Mouse (Mus musculus): Measurements from ENCODE around the gene Gpr37l1. TPM values are rescaled to one million over a fixed set of nuclear protein-coding genes. Genes with fewer than 3 reads are reported as not detected.

Gpr37l1 gene
- total and polyA plus RNA-seq, 3 experiments, result not detected

GRCm38 (mm10) chr1:135143940-135144339 lies 23.5 kb downstream of the Gpr37l1 start:
- Histone ChIP-seq H3K79me2 (replicated peaks; ENCODE audit: control insufficient read depth, extremely low read depth, insufficient read depth, poor library complexity, severe bottlenecking) (peaks cover 15% of the 10 kb centered on the region), H3K9me3 (replicated peaks; ENCODE audit: low read length) (no peaks in the 10 kb centered on the region), H3K27ac (ENCODE audit: insufficient read depth, low read depth) (peak overlapping the region; percentile 31; the same call in 1 of the 2 replicates), H3K36me3 (replicated peaks in 1 of 2; ENCODE audit: control insufficient read depth in 1 of 2, insufficient read depth in 1 of 2, low read length in 1 of 2) (peaks cover 47 to 71% of the 10 kb centered on the region in 2 experiments), H3K4me2 (ENCODE audit: insufficient read depth, low read depth, poor library complexity, severe bottlenecking) (no peak overlapping the region), H3K9ac (ENCODE audit: insufficient read depth, low read depth) (no peak overlapping the region), H3K4me1 (ENCODE audit: control insufficient read depth in 1 of 2, insufficient read depth in 2 of 2) (peaks cover 10 to 75% of the 10 kb centered on the region in 2 experiments), H3K4me3 (replicated peaks in 1 of 3; ENCODE audit: low read depth in 2 of 3, low read length in 2 of 3, poor library complexity in 1 of 3) (no peak overlapping the region), H3K27me3 (replicated peaks) (no peaks in the 10 kb centered on the region)
- in situ Hi-C loops (cut with MboI; ENCODE audit: low pct_ligation_motif_present, low pct_unique_long_range_greater_than_20kb, low sequenced_read_pairs) (no loop called here), dilution Hi-C loops (cut with MboI; ENCODE audit: extremely low pct_ligation_motif_present, extremely low pct_unique_long_range_greater_than_20kb, low sequenced_read_pairs) (no loop called here)
- no peak for TF ChIP-seq TCF12 (IDR thresholded peaks at IDR 0.05; ENCODE audit: low read depth, low read length)
- no peak for TF ChIP-seq KAT2A (IDR thresholded peaks at IDR 0.05; ENCODE audit: insufficient replicate concordance, low read length)
- TF ChIP-seq USF1 (IDR thresholded peaks at IDR 0.05; ENCODE audit: low read depth, low read length), result no peak
- no peak for TF ChIP-seq RCOR1 (conservative IDR thresholded peaks at IDR 0.05; ENCODE audit: low read depth, low read length)
- no peak for TF ChIP-seq CHD2 (IDR thresholded peaks at IDR 0.05; ENCODE audit: low read length)
- DNase-seq (ENCODE audit: extremely low read depth), result no peak

- no peak overlapping the region for H3K4me2 ChIP-seq (ENCODE audit: insufficient read depth, low read depth, poor library complexity, severe bottlenecking)
- no peak for DNase-seq (ENCODE audit: extremely low read depth)
- peaks cover 4% of the 10 kb centered on the region for H3K79me2 ChIP-seq (replicated peaks; ENCODE audit: control insufficient read depth, extremely low read depth, insufficient read depth, poor library complexity, severe bottlenecking)
- peaks cover 53 to 80% of the 10 kb centered on the region in 2 experiments for H3K36me3 ChIP-seq (replicated peaks in 1 of 2; ENCODE audit: control insufficient read depth in 1 of 2, insufficient read depth in 1 of 2, low read length in 1 of 2)
- no peaks in the 10 kb centered on the region for H3K9me3 ChIP-seq (replicated peaks; ENCODE audit: low read length)
- TF ChIP-seq KAT2A (IDR thresholded peaks at IDR 0.05; ENCODE audit: insufficient replicate concordance, low read length) (no peak), ZNF384 (IDR thresholded peaks at IDR 0.05; ENCODE audit: low read depth, low read length) (peak; percentile 64)
- in situ Hi-C loops (cut with MboI; ENCODE audit: low pct_ligation_motif_present, low pct_unique_long_range_greater_than_20kb, low sequenced_read_pairs) (no loop called here), dilution Hi-C loops (cut with MboI; ENCODE audit: extremely low pct_ligation_motif_present, extremely low pct_unique_long_range_greater_than_20kb, low sequenced_read_pairs) (no loop called here)
- H3K4me1 ChIP-seq (ENCODE audit: control insufficient read depth in 1 of 2, insufficient read depth in 2 of 2), result peaks cover 10 to 78% of the 10 kb centered on the region in 2 experiments
- H3K9ac ChIP-seq (ENCODE audit: insufficient read depth, low read depth), result no peak overlapping the region
- H3K27ac ChIP-seq (ENCODE audit: insufficient read depth, low read depth), result no peak overlapping the region
- no peaks in the 10 kb centered on the region for H3K27me3 ChIP-seq (replicated peaks)
- H3K4me3 ChIP-seq (replicated peaks in 1 of 3; ENCODE audit: low read depth in 2 of 3, low read length in 2 of 3, poor library complexity in 1 of 3), result no peak overlapping the region
These were observed 25.0 kb downstream of the Gpr37l1 start for GRCm38 (mm10) chr1:135142452-135142851.

GRCm38 (mm10) chr1:135139906-135140305 lies 27.6 kb downstream of the Gpr37l1 start:
- DNase-seq (ENCODE audit: extremely low read depth), result no peak
- no peaks in the 10 kb centered on the region for H3K27me3 ChIP-seq (replicated peaks)
- H3K4me2 ChIP-seq (ENCODE audit: insufficient read depth, low read depth, poor library complexity, severe bottlenecking), result no peak overlapping the region
- peaks cover 76 to 95% of the 10 kb centered on the region in 2 experiments for H3K36me3 ChIP-seq (replicated peaks in 1 of 2; ENCODE audit: control insufficient read depth in 1 of 2, insufficient read depth in 1 of 2, low read length in 1 of 2)
- dilution Hi-C loops (cut with MboI; ENCODE audit: extremely low pct_ligation_motif_present, extremely low pct_unique_long_range_greater_than_20kb, low sequenced_read_pairs), result no loop called here
- H3K27ac ChIP-seq (ENCODE audit: insufficient read depth, low read depth), result no peak overlapping the region
- in situ Hi-C loops (cut with MboI; ENCODE audit: low pct_ligation_motif_present, low pct_unique_long_range_greater_than_20kb, low sequenced_read_pairs), result no loop called here
- H3K9ac ChIP-seq (ENCODE audit: insufficient read depth, low read depth), result no peak overlapping the region
- no peak overlapping the region for H3K4me3 ChIP-seq (replicated peaks in 1 of 3; ENCODE audit: low read depth in 2 of 3, low read length in 2 of 3, poor library complexity in 1 of 3)
- peaks cover 3% of the 10 kb centered on the region; the same call in 1 of the 2 replicates for H3K79me2 ChIP-seq (replicated peaks; ENCODE audit: control insufficient read depth, extremely low read depth, insufficient read depth, poor library complexity, severe bottlenecking)
- no peaks in the 10 kb centered on the region for H3K9me3 ChIP-seq (replicated peaks; ENCODE audit: low read length)
- H3K4me1 ChIP-seq (ENCODE audit: control insufficient read depth in 1 of 2, insufficient read depth in 2 of 2), result peaks cover 14 to 89% of the 10 kb centered on the region in 2 experiments
- no peak for TF ChIP-seq BHLHE40 (IDR thresholded peaks at IDR 0.05; ENCODE audit: low read depth, low read length)
- TF ChIP-seq NELFE (IDR thresholded peaks at IDR 0.05; ENCODE audit: low read depth, low read length), result no peak
- TF ChIP-seq KAT2A (IDR thresholded peaks at IDR 0.05; ENCODE audit: insufficient replicate concordance, low read length), result no peak
- no peak for TF ChIP-seq MYC (IDR thresholded peaks at IDR 0.05; ENCODE audit: low read depth, low read length)
- no peak for TF ChIP-seq RAD21 (IDR thresholded peaks at IDR 0.05; ENCODE audit: low read depth, low read length)
- TF ChIP-seq SMC3 (IDR thresholded peaks at IDR 0.05; ENCODE audit: low read depth, low read length), result no peak
- TF ChIP-seq GABPA (IDR thresholded peaks at IDR 0.05; ENCODE audit: insufficient replicate concordance, low read depth, low read length), result no peak
- TF ChIP-seq ETS1 (conservative IDR thresholded peaks at IDR 0.05; ENCODE audit: low read depth, low read length), result no peak
- TF ChIP-seq MEF2A (IDR thresholded peaks at IDR 0.05; ENCODE audit: borderline replicate concordance, low read depth, low read length), result no peak
- TF ChIP-seq ELF1 (IDR thresholded peaks at IDR 0.05; ENCODE audit: low read depth, low read length), result no peak
- no peak for TF ChIP-seq JUN (IDR thresholded peaks at IDR 0.05; ENCODE audit: insufficient read depth, low read depth, low read length)
- TF ChIP-seq HCFC1 (IDR thresholded peaks at IDR 0.05; ENCODE audit: low read depth, low read length), result no peak
- no peak for TF ChIP-seq NRF1 (IDR thresholded peaks at IDR 0.05; ENCODE audit: low read depth, low read length)
- TF ChIP-seq POLR2A (IDR thresholded peaks at IDR 0.05; ENCODE audit: low read depth, low read length), result no peak
- TF ChIP-seq USF1 (IDR thresholded peaks at IDR 0.05; ENCODE audit: low read depth, low read length), result no peak
- no peak for TF ChIP-seq UBTF (IDR thresholded peaks at IDR 0.05; ENCODE audit: low read depth, low read length)
- no peak for TF ChIP-seq JUND (conservative IDR thresholded peaks at IDR 0.05; ENCODE audit: low read depth, low read length)
- no peak for TF ChIP-seq MAFK (IDR thresholded peaks at IDR 0.05; ENCODE audit: insufficient replicate concordance, low read length)

All from CH12.LX (cell line).